Mouse (Mus musculus): Measurements from ENCODE around the gene Btbd18. TPM values are rescaled to one million over a fixed set of nuclear protein-coding genes. Genes with fewer than 3 reads are reported as not detected.
A peak's percentile ranks its signal among the peaks of the same experiment; 100 is the strongest.

Gene Btbd18
- total and polyA plus RNA-seq, 2 experiments from 2014 or later: 0.35 TPM; not detected in 1

DNA sequence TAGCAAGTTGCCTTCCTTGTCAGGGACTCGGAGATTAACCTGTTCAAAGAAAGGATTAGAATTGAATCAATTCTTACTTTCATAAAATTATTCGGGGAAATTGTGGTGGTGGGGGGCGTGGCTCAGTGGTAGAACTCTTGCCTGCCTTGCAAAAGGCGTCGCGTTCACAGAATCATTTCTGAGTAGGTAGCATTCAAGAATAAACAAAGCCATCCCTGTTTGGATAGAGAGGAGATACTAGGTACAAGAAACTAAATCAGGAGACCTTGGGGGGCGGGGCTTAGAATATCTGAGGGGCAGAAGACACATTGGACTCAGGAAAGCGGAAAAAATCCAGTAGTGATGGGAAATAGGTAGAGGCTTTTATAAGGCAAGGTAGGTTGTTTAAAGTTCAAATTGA is 20.1 kb downstream of the Btbd18 start, which contains the start of gene Tmx2:
Tmx2 (minus strand) TSS at position 125 of the 400 bp plus-strand sequence.
- Histone ChIP-seq H3K27ac (ENCODE audit: low read depth, low read length) (peak within 1 kb of the TSS; percentile 78), H3K9me3 (ENCODE audit: low read length) (no peaks in the 10 kb centered on the region), H3K9ac (replicated peaks; ENCODE audit: low read length, poor library complexity, severe bottlenecking) (peak within 1 kb of the TSS; percentile 67), H3K36me3 (ENCODE audit: insufficient read depth, low read length) (peaks cover 11% of the 10 kb centered on the region), H3K4me2 (ENCODE audit: low read depth, low read length, poor library complexity, severe bottlenecking) (peak within 1 kb of the TSS; percentile 70), H3K4me3 (ENCODE audit: low read depth, low read length) (peak within 1 kb of the TSS; percentile 97), H3K27me3 (ENCODE audit: insufficient read depth, low read length) (no peaks in the 10 kb centered on the region), H3K4me1 (ENCODE audit: insufficient read depth, low read length) (peaks cover 9% of the 10 kb centered on the region; the same call in 1 of the 2 replicates)
- DNase-seq (ENCODE audit: low spot score) (no peak), ATAC-seq (ENCODE audit: low FRiP score) (no peak)
- 21% methylated on average over 8 of the region's 8 CpGs for WGBS
- no peak for TF ChIP-seq CTCF (IDR thresholded peaks at IDR 0.05)

DNA sequence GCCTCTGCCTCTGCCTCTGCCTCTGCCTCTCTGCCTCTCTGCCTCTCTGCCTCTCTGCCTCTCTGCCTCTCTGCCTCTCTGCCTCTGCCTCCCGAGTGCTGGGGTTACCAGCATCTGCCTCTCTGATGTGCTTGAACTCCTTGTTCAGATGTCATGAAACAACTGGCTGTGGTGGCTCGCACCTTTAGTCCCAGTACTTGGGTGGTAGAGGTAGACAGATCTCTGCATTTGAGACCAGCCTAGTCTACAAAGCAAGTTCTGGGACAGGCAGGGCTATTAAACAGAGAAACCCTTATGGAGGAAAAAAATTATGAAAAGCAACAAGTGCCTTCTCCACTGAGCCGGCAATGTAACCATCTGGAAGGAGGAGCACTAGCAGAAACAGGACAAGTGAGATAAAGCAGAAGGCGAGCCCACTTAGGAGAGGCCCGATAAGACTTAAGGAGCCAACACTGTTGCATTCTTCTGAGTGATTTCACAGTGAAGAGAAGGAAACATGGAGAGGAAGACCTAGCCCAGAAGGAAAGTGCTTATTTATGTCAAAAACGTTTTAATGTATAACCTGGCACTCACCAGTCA is 23.8 kb downstream of the Btbd18 start:
- DNase-seq (ENCODE audit: low spot score) (no peak), ATAC-seq (ENCODE audit: low FRiP score) (no peak)
- Histone ChIP-seq H3K27ac (ENCODE audit: low read depth, low read length) (no peak overlapping the region), H3K4me3 (ENCODE audit: low read depth, low read length) (no peak overlapping the region), H3K36me3 (ENCODE audit: insufficient read depth, low read length) (peaks cover 13% of the 10 kb centered on the region; the same call in 1 of the 2 replicates), H3K9me3 (ENCODE audit: low read length) (no peaks in the 10 kb centered on the region), H3K9ac (replicated peaks; ENCODE audit: low read length, poor library complexity, severe bottlenecking) (no peak overlapping the region), H3K4me1 (ENCODE audit: insufficient read depth, low read length) (peaks cover 2% of the 10 kb centered on the region; the same call in 1 of the 2 replicates), H3K4me2 (ENCODE audit: low read depth, low read length, poor library complexity, severe bottlenecking) (no peak overlapping the region), H3K27me3 (ENCODE audit: insufficient read depth, low read length) (no peaks in the 10 kb centered on the region)
- WGBS: 89% methylated on average over 6 of the region's 6 CpGs
- TF ChIP-seq CTCF (IDR thresholded peaks at IDR 0.05): no peak

DNA sequence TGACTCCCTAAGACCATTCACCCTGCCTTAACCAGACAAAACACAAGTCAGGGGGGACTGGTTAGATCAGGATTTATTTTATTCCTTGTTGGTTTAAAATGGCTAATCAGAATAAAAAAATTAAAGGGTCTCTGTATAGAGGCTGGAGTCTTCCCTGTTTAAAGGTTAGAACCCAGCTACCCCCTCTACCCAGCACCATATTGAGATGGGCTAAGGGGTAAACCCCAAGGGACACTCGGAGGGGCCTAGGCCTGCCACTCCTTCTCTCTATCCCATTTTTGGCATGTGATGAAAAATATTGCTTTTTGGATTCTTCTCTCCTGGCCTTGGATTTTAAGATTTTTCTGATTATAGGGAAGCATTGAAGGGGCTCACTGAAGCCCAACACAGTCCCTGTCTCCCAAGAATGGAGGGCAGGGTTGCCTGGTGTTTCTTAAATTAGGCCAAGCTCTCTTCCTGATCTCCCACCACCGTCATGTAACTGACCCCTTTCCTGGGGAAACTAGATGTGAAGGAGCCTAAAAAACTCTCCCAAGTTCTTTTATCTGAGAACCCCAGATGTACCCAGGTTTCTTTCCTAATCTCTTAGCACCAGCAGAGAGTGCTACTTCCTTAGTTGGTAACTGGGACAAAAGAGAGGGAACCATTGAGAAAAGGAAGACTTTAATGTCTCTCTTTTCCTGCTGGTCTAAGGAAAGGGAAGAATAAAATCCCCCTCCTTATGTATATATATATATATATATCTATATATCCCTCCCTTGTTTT is 29.4 kb downstream of the Btbd18 start:
- no peak overlapping the region for H3K4me2 ChIP-seq (ENCODE audit: low read depth, low read length, poor library complexity, severe bottlenecking)
- no peak for ATAC-seq (ENCODE audit: low FRiP score)
- no peak for DNase-seq (ENCODE audit: low spot score)
- no peaks in the 10 kb centered on the region for H3K9me3 ChIP-seq (ENCODE audit: low read length)
- TF ChIP-seq CTCF (IDR thresholded peaks at IDR 0.05): no peak
- WGBS: 75% methylated on average over 2 of the region's 2 CpGs
- peaks cover 57% of the 10 kb centered on the region for H3K36me3 ChIP-seq (ENCODE audit: insufficient read depth, low read length)
- H3K4me3 ChIP-seq (ENCODE audit: low read depth, low read length): no peak overlapping the region
- no peaks in the 10 kb centered on the region for H3K27me3 ChIP-seq (ENCODE audit: insufficient read depth, low read length)
- no peak overlapping the region for H3K9ac ChIP-seq (replicated peaks; ENCODE audit: low read length, poor library complexity, severe bottlenecking)
- no peak overlapping the region for H3K27ac ChIP-seq (ENCODE audit: low read depth, low read length)
- H3K4me1 ChIP-seq (ENCODE audit: insufficient read depth, low read length): no peaks in the 10 kb centered on the region

DNA sequence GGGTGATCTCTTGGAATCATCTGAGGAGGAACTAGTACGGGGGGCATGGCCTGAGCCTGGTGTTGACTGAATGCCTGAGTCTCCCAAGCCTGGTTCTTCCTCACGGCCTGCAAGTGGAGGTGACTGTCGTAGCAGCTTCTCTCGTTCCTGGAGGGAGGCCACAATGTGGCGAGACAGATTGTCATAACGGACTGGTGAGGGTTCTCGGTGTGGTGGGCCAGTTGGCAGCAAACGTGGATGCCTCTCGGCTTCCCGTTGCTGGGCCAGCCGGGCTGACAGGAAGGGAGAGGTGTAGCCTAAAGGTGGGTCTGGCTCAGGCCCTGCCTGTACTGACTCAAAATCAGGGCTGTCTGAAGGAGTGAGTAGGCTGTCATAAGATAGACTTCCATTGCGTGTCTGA is 31.2 kb downstream of the Btbd18 start:
- Histone ChIP-seq H3K27me3 (ENCODE audit: insufficient read depth, low read length) (no peaks in the 10 kb centered on the region), H3K4me2 (ENCODE audit: low read depth, low read length, poor library complexity, severe bottlenecking) (no peak overlapping the region), H3K9ac (replicated peaks; ENCODE audit: low read length, poor library complexity, severe bottlenecking) (no peak overlapping the region), H3K4me1 (ENCODE audit: insufficient read depth, low read length) (no peaks in the 10 kb centered on the region), H3K27ac (ENCODE audit: low read depth, low read length) (no peak overlapping the region; the same call in 1 of the 2 replicates), H3K4me3 (ENCODE audit: low read depth, low read length) (no peak overlapping the region), H3K9me3 (ENCODE audit: low read length) (no peaks in the 10 kb centered on the region), H3K36me3 (ENCODE audit: insufficient read depth, low read length) (peaks cover 64% of the 10 kb centered on the region)
- 93% methylated on average over 12 of the region's 12 CpGs for WGBS
- no peak for TF ChIP-seq CTCF (IDR thresholded peaks at IDR 0.05)
- ATAC-seq (ENCODE audit: low FRiP score) (no peak), DNase-seq (ENCODE audit: low spot score) (no peak)

DNA sequence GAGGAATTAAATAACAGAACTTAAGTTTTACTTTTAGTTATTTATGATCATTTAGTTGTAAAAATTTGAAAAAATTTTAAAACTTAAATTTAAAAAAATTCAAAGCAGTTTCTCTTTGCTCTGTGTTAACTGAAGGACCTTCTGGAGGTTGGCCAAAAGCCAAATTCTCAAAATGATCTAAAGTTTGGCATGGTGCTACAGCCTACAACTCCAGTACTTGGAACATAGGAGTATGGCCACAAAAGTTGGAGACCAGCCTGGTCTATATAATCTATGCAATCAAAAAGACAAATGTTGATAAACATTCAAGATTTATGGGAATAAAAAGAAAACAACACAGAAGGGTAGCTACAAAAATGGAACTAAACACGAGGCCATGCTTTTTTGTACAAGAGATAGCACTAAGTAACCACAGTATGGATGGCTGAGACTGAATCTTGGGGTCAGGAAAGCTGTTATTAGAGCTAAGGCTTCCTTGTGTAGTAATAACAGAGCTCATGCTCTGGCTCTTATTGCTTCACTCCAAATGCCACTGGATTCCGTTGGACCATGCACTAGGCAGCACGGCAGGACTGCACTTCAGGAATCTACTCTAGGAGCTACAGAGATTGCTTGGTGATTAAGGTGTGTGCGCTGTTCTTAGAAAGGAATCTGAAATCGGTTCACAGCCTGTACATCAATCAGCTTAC is 36.3 kb downstream of the Btbd18 start:
- no peak overlapping the region for H3K4me3 ChIP-seq (ENCODE audit: low read depth, low read length)
- no peak overlapping the region for H3K4me2 ChIP-seq (ENCODE audit: low read depth, low read length, poor library complexity, severe bottlenecking)
- 91% methylated on average over 5 of the region's 5 CpGs for WGBS
- H3K4me1 ChIP-seq (ENCODE audit: insufficient read depth, low read length): no peaks in the 10 kb centered on the region
- H3K9ac ChIP-seq (replicated peaks; ENCODE audit: low read length, poor library complexity, severe bottlenecking): no peak overlapping the region
- TF ChIP-seq CTCF (IDR thresholded peaks at IDR 0.05): no peak
- no peaks in the 10 kb centered on the region for H3K9me3 ChIP-seq (ENCODE audit: low read length)
- DNase-seq (ENCODE audit: low spot score) (no peak), ATAC-seq (ENCODE audit: low FRiP score) (no peak)
- H3K27ac ChIP-seq (ENCODE audit: low read depth, low read length): no peak overlapping the region
- no peaks in the 10 kb centered on the region for H3K27me3 ChIP-seq (ENCODE audit: insufficient read depth, low read length)
- peaks cover 34% of the 10 kb centered on the region for H3K36me3 ChIP-seq (ENCODE audit: insufficient read depth, low read length)
